10 mouse cellular contexts compared by ENCODE assay signal in genomic region chr3:129553173-129553572, GRCm38 (mm10). TPM values are rescaled to one million over a fixed set of nuclear protein-coding genes. Genes with fewer than 3 reads are reported as not detected.
DNase-seq lines count a peak whose midpoint lies in the region; ATAC-seq and TF ChIP-seq lines count a peak whose summit lies in the region.
"Had no signal": no experiment of that assay in that cellular context is flagged by ENCODE, and none has a peak within 500 bp of the region (broad histone marks: within the 10 kb centered on the region; RNA-seq: fewer than 3 reads in every experiment).

No protein-coding gene starts in this region.

- peaks cover 59% of the 10 kb centered on the region for H3K4me1 ChIP-seq in megakaryocyte, embryonic 14.5 days
- H3K4me1 ChIP-seq in thymus, adult 2 months (replicated peaks; ENCODE audit: control insufficient read depth, insufficient read depth, low read length): peaks cover 17% of the 10 kb centered on the region
- peaks cover 38% of the 10 kb centered on the region for H3K4me1 ChIP-seq in embryonic facial prominence, embryonic 10.5 days

- H3K27me3 ChIP-seq in megakaryocyte, embryonic 14.5 days (replicated peaks): no peaks in the 10 kb centered on the region
- H3K27me3 ChIP-seq in thymus, adult 2 months (ENCODE audit: control insufficient read depth, insufficient read depth, low read length): no peaks in the 10 kb centered on the region
- no peaks in the 10 kb centered on the region for H3K27me3 ChIP-seq in embryonic facial prominence, embryonic 10.5 days (replicated peaks; ENCODE audit: low read depth, poor library complexity, severe bottlenecking)
- H3K27me3 ChIP-seq: forebrain, embryonic 13.5 days had no signal

- no peaks in the 10 kb centered on the region for H3K9me3 ChIP-seq in megakaryocyte, embryonic 14.5 days
- H3K9me3 ChIP-seq in embryonic facial prominence, embryonic 10.5 days: no peaks in the 10 kb centered on the region
- H3K9me3 ChIP-seq: forebrain, embryonic 13.5 days had no signal

- no peak for TF ChIP-seq CTCF in thymus, adult 2 months (IDR thresholded peaks at IDR 0.05; ENCODE audit: borderline replicate concordance, control insufficient read depth, extremely low read depth, insufficient read depth, low read length, poor library complexity)

- WGBS in thymus, adult 2 months: 7% methylated on average over 9 of the region's 9 CpGs
- 88% methylated on average over 9 of the region's 9 CpGs for WGBS in embryonic facial prominence, embryonic 10.5 days

- H3K36me3 ChIP-seq in megakaryocyte, embryonic 14.5 days (replicated peaks; ENCODE audit: low read length): peaks cover 62% of the 10 kb centered on the region
- H3K36me3 ChIP-seq in thymus, adult 2 months (ENCODE audit: control insufficient read depth, insufficient read depth, low read length): no peaks in the 10 kb centered on the region
- peaks cover 47% of the 10 kb centered on the region for H3K36me3 ChIP-seq in embryonic facial prominence, embryonic 10.5 days (replicated peaks)

- TF ChIP-seq POLR2A in thymus, adult 2 months (IDR thresholded peaks at IDR 0.05; ENCODE audit: control insufficient read depth, extremely low read depth, insufficient read depth, low read length, poor library complexity): peak; percentile 46; the same call in 1 of the 2 replicates

- ATAC-seq in granulocyte monocyte progenitor cell, adult 5-6 weeks (replicated peaks; ENCODE audit: poor library complexity, severe bottlenecking): peak; percentile 92
- ATAC-seq: forebrain, embryonic 13.5 days had no signal

- peak overlapping the region; percentile 86 for H3K4me3 ChIP-seq in megakaryocyte, embryonic 14.5 days (replicated peaks)
- H3K4me3 ChIP-seq in thymus, adult 2 months (ENCODE audit: control insufficient read depth, insufficient read depth, low read length): no peak overlapping the region
- no peak overlapping the region for H3K4me3 ChIP-seq in embryonic facial prominence, embryonic 10.5 days
- H3K4me3 ChIP-seq: forebrain, embryonic 13.5 days had no signal

- H3K27ac ChIP-seq in thymus, adult 2 months (ENCODE audit: control insufficient read depth, insufficient read depth, low read length): peak overlapping the region; percentile 88
- no peak overlapping the region for H3K27ac ChIP-seq in embryonic facial prominence, embryonic 10.5 days (replicated peaks)
- H3K27ac ChIP-seq: forebrain, embryonic 13.5 days had no signal

- peak; percentile 20 for DNase-seq in gastrocnemius, postnatal 25 days
- no peak for DNase-seq in gastrocnemius, postnatal 10 days
- DNase-seq in thymus, adult 2 months: peak; percentile 85
- no peak for DNase-seq in frontal cortex, postnatal 10 days (ENCODE audit: low spot score in 2 of 2)
- no peak for DNase-seq in embryonic facial prominence, embryonic 10.5 days (ENCODE audit: low spot score)
- DNase-seq in embryo, embryonic 11 days: no peak
- DNase-seq: cerebellum, adult 2 months had no signal

RNA-seq across cellular contexts. Expression of gene Elovl6, which starts 21.0 kb away (rescaled TPM):
- total RNA-seq in gastrocnemius, postnatal 25 days (2021): 1 to 10 TPM; 1.1 to 1.6 TPM
- total RNA-seq in gastrocnemius, postnatal 10 days (2021): 1 to 10 TPM; 7.2 to 7.6 TPM
- total RNA-seq in granulocyte monocyte progenitor cell, adult 5-6 weeks (2014; fragmentation: Nextera tagmentation): 24.6 and 31.6 TPM in 2 replicates
- 10.9 and 13.2 TPM in 2 replicates for total RNA-seq in granulocyte monocyte progenitor cell, adult 5-6 weeks (2017)
- 2.1 TPM in 1 of 2 replicates, not detected in the other for polyA plus RNA-seq in megakaryocyte, embryonic 14.5 days (2012; ENCODE audit: insufficient read depth, low replicate concordance)
- 24.8 and 40.2 TPM in 2 replicates for polyA plus RNA-seq in thymus, adult 2 months (2012; rRNA removed)
- polyA plus RNA-seq in embryonic facial prominence, embryonic 10.5 days (2016; fragmentation: Nextera tagmentation; extraction: Ambion mirVana): 50.6 and 53.1 TPM in 2 replicates

Comparison
In these comparisons a context has a peak if more than half of its experiments do, and no peak if none do; other contexts are left out.
1. DNase-seq: peak in gastrocnemius, postnatal 25 days (single experiment) and thymus, adult 2 months (single experiment); none in gastrocnemius, postnatal 10 days (single experiment), frontal cortex, postnatal 10 days (0 of 2), embryonic facial prominence, embryonic 10.5 days (single experiment) and embryo, embryonic 11 days (single experiment).